ENCODE assay signal across 8 mouse cellular contexts in the genomic region with DNA sequence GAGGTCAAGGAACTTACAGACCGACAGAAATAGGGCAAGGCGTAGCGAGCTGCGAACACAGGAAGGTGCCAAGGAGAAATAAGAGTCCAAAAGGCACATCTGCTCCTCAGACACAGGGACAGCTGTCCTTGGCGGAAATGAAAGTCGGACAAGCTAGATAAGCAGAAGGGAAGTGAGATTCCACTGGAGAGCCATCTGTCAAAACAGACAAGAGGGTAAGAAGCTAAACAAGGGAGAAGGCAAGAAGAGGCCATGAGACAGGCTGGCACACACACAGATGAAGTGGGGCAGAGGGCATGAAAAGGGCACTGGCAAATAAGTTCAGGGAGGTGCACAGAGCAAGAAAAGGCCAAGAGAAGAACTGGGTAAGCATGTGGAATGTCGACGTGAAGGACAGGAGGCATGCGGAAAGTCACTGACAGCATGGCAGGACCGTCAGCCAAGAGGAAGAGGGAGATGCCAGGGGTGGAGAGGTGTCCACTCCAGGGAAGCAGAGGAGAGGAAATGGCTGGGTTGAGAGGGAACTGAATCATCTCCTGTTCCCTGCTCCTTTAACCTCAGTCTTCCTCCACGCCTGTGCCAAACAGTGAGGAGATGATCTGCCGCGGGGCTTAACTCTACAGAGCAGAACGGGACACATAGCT.
DNase-seq lines count a peak whose midpoint lies in the region; ATAC-seq lines count a peak whose summit lies in the region.

No protein-coding gene starts in this region.

- no peaks in the 10 kb centered on the region for H3K9me3 ChIP-seq in intestine, embryonic 16.5 days (ENCODE audit: control insufficient read depth, low read length)
- H3K9me3 ChIP-seq in lung, embryonic 15.5 days: no peaks in the 10 kb centered on the region

- no peaks in the 10 kb centered on the region for H3K36me3 ChIP-seq in intestine, embryonic 16.5 days (ENCODE audit: control insufficient read depth, insufficient read depth, low read length)
- H3K36me3 ChIP-seq in lung, embryonic 15.5 days: no peaks in the 10 kb centered on the region

- peak; percentile 14 for DNase-seq in left cerebral cortex, postnatal 4 days
- no peak for DNase-seq in left cerebral cortex, adult 18-20 months (ENCODE audit: low spot score in 2 of 2)
- DNase-seq in embryo, embryonic 10 days (ENCODE audit: low spot score): peak; percentile 23
- no peak for DNase-seq in MN1 (ENCODE audit: low spot score)
- DNase-seq in frontal cortex, postnatal 14 days (ENCODE audit: low spot score in 2 of 2): no peak
- no peak for DNase-seq in layer of hippocampus, adult 9-10 months (ENCODE audit: low spot score)

- WGBS in intestine, embryonic 16.5 days: 56% methylated on average over 14 of the region's 14 CpGs
- WGBS in lung, embryonic 15.5 days: 26% methylated on average over 14 of the region's 14 CpGs

- no peak overlapping the region for H3K4me3 ChIP-seq in intestine, embryonic 16.5 days (ENCODE audit: low read length)
- no peak overlapping the region for H3K4me3 ChIP-seq in lung, embryonic 15.5 days

- intact Hi-C loops in left cerebral cortex, postnatal 4 days (cut with DNase I): no loop called here

- H3K27me3 ChIP-seq in intestine, embryonic 16.5 days (replicated peaks; ENCODE audit: control insufficient read depth, insufficient read depth, low read length): no peaks in the 10 kb centered on the region
- H3K27me3 ChIP-seq in lung, embryonic 15.5 days: no peaks in the 10 kb centered on the region

- no peak overlapping the region for H3K27ac ChIP-seq in intestine, embryonic 16.5 days (ENCODE audit: low read length)
- H3K27ac ChIP-seq in lung, embryonic 15.5 days: peak overlapping the region; percentile 53

- 0 out of 2 replicates have a peak, but pooled peaks cover 3% of the 10 kb centered on the region for H3K4me1 ChIP-seq in intestine, embryonic 16.5 days (ENCODE audit: control insufficient read depth, insufficient read depth, low read length)
- peaks cover 10% of the 10 kb centered on the region; the same call in 1 of the 2 replicates for H3K4me1 ChIP-seq in lung, embryonic 15.5 days

- H3K4me2 ChIP-seq in intestine, embryonic 16.5 days (ENCODE audit: low read depth, low read length): no peak overlapping the region
- peak overlapping the region; percentile 26; the same call in 1 of the 2 replicates for H3K4me2 ChIP-seq in lung, embryonic 15.5 days

- peak; percentile 58 for ATAC-seq in intestine, embryonic 16.5 days
- ATAC-seq in lung, embryonic 15.5 days (ENCODE audit: borderline replicate concordance, extremely low read depth, low FRiP score, low TSS enrichment): peak; percentile 62

- H3K9ac ChIP-seq in intestine, embryonic 16.5 days (ENCODE audit: low read depth, low read length): no peak overlapping the region
- no peak overlapping the region for H3K9ac ChIP-seq in lung, embryonic 15.5 days

Comparison
In these comparisons a context has a peak if more than half of its experiments do, and no peak if none do; other contexts are left out.
1. DNase-seq: peak in left cerebral cortex, postnatal 4 days (single experiment) and embryo, embryonic 10 days (single experiment); none in left cerebral cortex, adult 18-20 months (0 of 2), MN1 (single experiment), frontal cortex, postnatal 14 days (0 of 2) and layer of hippocampus, adult 9-10 months (single experiment).